Mouse (Mus musculus): ENCODE data around the gene Rad9b. TPM values are rescaled to one million over a fixed set of nuclear protein-coding genes. Genes with fewer than 3 reads are reported as not detected.

Rad9b gene
- polyA plus RNA-seq, 1 experiment, result 6.9 TPM

- Histone ChIP-seq H3K4me1 (ENCODE audit: control insufficient read depth, insufficient read depth, low read length) (peaks cover 37% of the 10 kb centered on the region), H3K4me3 (replicated peaks; ENCODE audit: insufficient read depth, low read depth, low read length) (no peak overlapping the region), H3K27me3 (ENCODE audit: control insufficient read depth, insufficient read depth, low read length) (no peaks in the 10 kb centered on the region), H3K27ac (ENCODE audit: insufficient read depth, low read length) (no peak overlapping the region)
- WGBS, result 83% methylated on average over 3 of the region's 3 CpGs
- DNase-seq, result no peak
- TF ChIP-seq CTCF (IDR thresholded peaks at IDR 0.05; ENCODE audit: borderline replicate concordance, insufficient read depth, low read depth, low read length) (no peak), POLR2A (IDR thresholded peaks at IDR 0.05; ENCODE audit: borderline replicate concordance, insufficient read depth, low read length) (no peak)
Measured at GRCm38 (mm10) chr5:122306536-122306935, 47.5 kb downstream of the Rad9b start.

GRCm38 (mm10) chr5:122305472-122305871 is 48.6 kb downstream of the Rad9b start:
- H3K4me3 ChIP-seq (replicated peaks; ENCODE audit: insufficient read depth, low read depth, low read length), result no peak overlapping the region
- TF ChIP-seq CTCF (IDR thresholded peaks at IDR 0.05; ENCODE audit: borderline replicate concordance, insufficient read depth, low read depth, low read length) (no peak), POLR2A (IDR thresholded peaks at IDR 0.05; ENCODE audit: borderline replicate concordance, insufficient read depth, low read length) (no peak)
- DNase-seq, result no peak
- H3K27ac ChIP-seq (ENCODE audit: insufficient read depth, low read length), result no peak overlapping the region
- peaks cover 37% of the 10 kb centered on the region for H3K4me1 ChIP-seq (ENCODE audit: control insufficient read depth, insufficient read depth, low read length)
- no peaks in the 10 kb centered on the region for H3K27me3 ChIP-seq (ENCODE audit: control insufficient read depth, insufficient read depth, low read length)
- 78% methylated on average over 7 of the region's 7 CpGs for WGBS

GRCm38 (mm10) chr5:122304541-122304940 is 49.5 kb downstream of the Rad9b start:
- Histone ChIP-seq H3K27me3 (ENCODE audit: control insufficient read depth, insufficient read depth, low read length) (no peaks in the 10 kb centered on the region), H3K4me1 (ENCODE audit: control insufficient read depth, insufficient read depth, low read length) (peaks cover 43% of the 10 kb centered on the region), H3K4me3 (replicated peaks; ENCODE audit: insufficient read depth, low read depth, low read length) (no peak overlapping the region), H3K27ac (ENCODE audit: insufficient read depth, low read length) (peak overlapping the region; percentile 45; the same call in 1 of the 2 replicates)
- 15% methylated on average over 6 of the region's 6 CpGs for WGBS
- TF ChIP-seq CTCF (IDR thresholded peaks at IDR 0.05; ENCODE audit: borderline replicate concordance, insufficient read depth, low read depth, low read length), result no peak
- no peak for TF ChIP-seq POLR2A (IDR thresholded peaks at IDR 0.05; ENCODE audit: borderline replicate concordance, insufficient read depth, low read length)
- no peak for DNase-seq

- WGBS, result 26% methylated on average over 7 of the region's 7 CpGs
- Histone ChIP-seq H3K27ac (ENCODE audit: insufficient read depth, low read length) (peak overlapping the region; percentile 45; the same call in 1 of the 2 replicates), H3K4me1 (ENCODE audit: control insufficient read depth, insufficient read depth, low read length) (peaks cover 44% of the 10 kb centered on the region), H3K4me3 (replicated peaks; ENCODE audit: insufficient read depth, low read depth, low read length) (no peak overlapping the region), H3K27me3 (ENCODE audit: control insufficient read depth, insufficient read depth, low read length) (no peaks in the 10 kb centered on the region)
- DNase-seq, result no peak
- TF ChIP-seq CTCF (IDR thresholded peaks at IDR 0.05; ENCODE audit: borderline replicate concordance, insufficient read depth, low read depth, low read length) (no peak), POLR2A (IDR thresholded peaks at IDR 0.05; ENCODE audit: borderline replicate concordance, insufficient read depth, low read length) (no peak)
Measured at GRCm38 (mm10) chr5:122303937-122304336, 50.1 kb downstream of the Rad9b start.

GRCm38 (mm10) chr5:122302810-122303745 is 51.0 kb downstream of the Rad9b start:
- H3K4me1 ChIP-seq (ENCODE audit: control insufficient read depth, insufficient read depth, low read length), result peaks cover 47% of the 10 kb centered on the region
- WGBS, result 43% methylated on average over 17 of the region's 17 CpGs
- DNase-seq, result no peak
- H3K4me3 ChIP-seq (replicated peaks; ENCODE audit: insufficient read depth, low read depth, low read length), result no peak overlapping the region
- TF ChIP-seq CTCF (IDR thresholded peaks at IDR 0.05; ENCODE audit: borderline replicate concordance, insufficient read depth, low read depth, low read length) (no peak), POLR2A (IDR thresholded peaks at IDR 0.05; ENCODE audit: borderline replicate concordance, insufficient read depth, low read length) (no peak)
- no peak overlapping the region for H3K27ac ChIP-seq (ENCODE audit: insufficient read depth, low read length)
- H3K27me3 ChIP-seq (ENCODE audit: control insufficient read depth, insufficient read depth, low read length), result no peaks in the 10 kb centered on the region

GRCm38 (mm10) chr5:122300071-122300518 is 53.9 kb downstream of the Rad9b start:
- H3K27ac ChIP-seq (ENCODE audit: insufficient read depth, low read length), result peak overlapping the region; percentile 29
- no peak overlapping the region for H3K4me3 ChIP-seq (replicated peaks; ENCODE audit: insufficient read depth, low read depth, low read length)
- H3K27me3 ChIP-seq (ENCODE audit: control insufficient read depth, insufficient read depth, low read length), result no peaks in the 10 kb centered on the region
- TF ChIP-seq POLR2A (IDR thresholded peaks at IDR 0.05; ENCODE audit: borderline replicate concordance, insufficient read depth, low read length) (no peak), CTCF (IDR thresholded peaks at IDR 0.05; ENCODE audit: borderline replicate concordance, insufficient read depth, low read depth, low read length) (no peak)
- DNase-seq, result peak; percentile 62 to 79
- H3K4me1 ChIP-seq (ENCODE audit: control insufficient read depth, insufficient read depth, low read length), result peaks cover 45% of the 10 kb centered on the region
- WGBS, result 15% methylated on average over 6 of the region's 6 CpGs

GRCm38 (mm10) chr5:122295113-122295935 is 58.7 kb downstream of the Rad9b start:
- no peak overlapping the region for H3K4me3 ChIP-seq (replicated peaks; ENCODE audit: insufficient read depth, low read depth, low read length)
- peaks cover 36% of the 10 kb centered on the region for H3K4me1 ChIP-seq (ENCODE audit: control insufficient read depth, insufficient read depth, low read length)
- TF ChIP-seq CTCF (IDR thresholded peaks at IDR 0.05; ENCODE audit: borderline replicate concordance, insufficient read depth, low read depth, low read length), result no peak
- no peak for TF ChIP-seq POLR2A (IDR thresholded peaks at IDR 0.05; ENCODE audit: borderline replicate concordance, insufficient read depth, low read length)
- H3K27ac ChIP-seq (ENCODE audit: insufficient read depth, low read length), result no peak overlapping the region
- DNase-seq, result no peak
- H3K27me3 ChIP-seq (ENCODE audit: control insufficient read depth, insufficient read depth, low read length), result no peaks in the 10 kb centered on the region
- 45% methylated on average over 14 of the region's 14 CpGs for WGBS

Data from cerebellum, adult 2 months (tissue).